Comparison of ENCODE assay signal across 9 mouse cellular contexts in the genomic region with DNA sequence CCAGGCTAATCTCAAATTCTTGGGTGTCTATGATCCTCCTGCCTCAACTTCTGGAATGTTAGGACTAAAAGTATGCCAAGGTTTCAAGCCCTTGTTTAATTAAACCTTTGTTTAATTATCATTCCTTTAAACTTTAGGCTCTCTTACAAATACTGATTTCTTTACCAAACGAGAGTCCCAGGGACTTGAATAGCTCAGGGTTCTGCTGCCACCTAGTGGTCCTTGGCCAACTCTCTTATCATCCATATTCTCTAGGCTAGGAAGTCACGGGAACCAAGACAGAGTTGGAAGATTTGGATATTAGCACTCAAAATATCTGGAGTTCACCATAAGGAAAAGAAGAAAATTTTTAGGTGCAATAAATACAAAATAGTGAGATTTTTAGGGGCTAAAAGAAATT. TPM values are rescaled to one million over a fixed set of nuclear protein-coding genes. Genes with fewer than 3 reads are reported as not detected.
A peak's percentile ranks its signal among the peaks of the same experiment; 100 is the strongest.
DNase-seq lines count a peak whose midpoint lies in the region; ATAC-seq lines count a peak whose summit lies in the region.
"Had no signal": no experiment of that assay in that cellular context is flagged by ENCODE, and none has a peak within 500 bp of the region (broad histone marks: within the 10 kb centered on the region; RNA-seq: fewer than 3 reads in every experiment).

No protein-coding gene starts in this region.

- no peak overlapping the region for H3K9ac ChIP-seq in midbrain, embryonic 11.5 days (ENCODE audit: low read length)
- no peak overlapping the region for H3K9ac ChIP-seq in midbrain, embryonic 13.5 days (replicated peaks)
- no peak overlapping the region for H3K9ac ChIP-seq in intestine, embryonic 15.5 days
- H3K9ac ChIP-seq in limb, embryonic 11.5 days (ENCODE audit: low read length) = no peak overlapping the region
- H3K9ac ChIP-seq: heart, embryonic 13.5 days had no signal

- no peak overlapping the region for H3K27ac ChIP-seq in midbrain, embryonic 11.5 days (ENCODE audit: low read depth, low read length)
- no peak overlapping the region for H3K27ac ChIP-seq in midbrain, embryonic 13.5 days
- H3K27ac ChIP-seq in intestine, embryonic 15.5 days = no peak overlapping the region
- no peak overlapping the region for H3K27ac ChIP-seq in limb, embryonic 11.5 days (replicated peaks; ENCODE audit: low read depth, low read length)
- H3K27ac ChIP-seq: heart, embryonic 13.5 days had no signal

- no peaks in the 10 kb centered on the region for H3K4me1 ChIP-seq in midbrain, embryonic 11.5 days (ENCODE audit: control insufficient read depth, insufficient read depth, low read length)
- H3K4me1 ChIP-seq in midbrain, embryonic 13.5 days (replicated peaks) = no peaks in the 10 kb centered on the region
- no peaks in the 10 kb centered on the region for H3K4me1 ChIP-seq in intestine, embryonic 15.5 days (replicated peaks)
- no peaks in the 10 kb centered on the region for H3K4me1 ChIP-seq in limb, embryonic 11.5 days (ENCODE audit: control insufficient read depth, insufficient read depth, low read length)

- H3K9me3 ChIP-seq in midbrain, embryonic 11.5 days (ENCODE audit: control insufficient read depth, low read length) = no peaks in the 10 kb centered on the region
- no peaks in the 10 kb centered on the region for H3K9me3 ChIP-seq in midbrain, embryonic 13.5 days
- no peaks in the 10 kb centered on the region for H3K9me3 ChIP-seq in intestine, embryonic 15.5 days
- no peaks in the 10 kb centered on the region for H3K9me3 ChIP-seq in limb, embryonic 11.5 days (ENCODE audit: control insufficient read depth, low read length)
- H3K9me3 ChIP-seq: heart, embryonic 13.5 days had no signal

- no peak for ATAC-seq in midbrain, embryonic 11.5 days (ENCODE audit: low FRiP score)
- no peak for ATAC-seq in midbrain, embryonic 13.5 days
- ATAC-seq in intestine, embryonic 15.5 days = 0 out of 2 replicates have a peak, but pooled peaks have one; percentile 61
- no peak for ATAC-seq in limb, embryonic 11.5 days (ENCODE audit: insufficient number of reproducible peaks, low FRiP score, low TSS enrichment, low read depth)

- 9% methylated on average over 2 of the region's 2 CpGs for WGBS in midbrain, embryonic 11.5 days
- 13% methylated on average over 2 of the region's 2 CpGs for WGBS in midbrain, embryonic 13.5 days
- WGBS in intestine, embryonic 15.5 days = 4% methylated on average over 2 of the region's 2 CpGs
- WGBS in limb, embryonic 11.5 days = 11% methylated on average over 2 of the region's 2 CpGs

- no peaks in the 10 kb centered on the region for H3K27me3 ChIP-seq in midbrain, embryonic 11.5 days (ENCODE audit: control insufficient read depth, insufficient read depth, low read length)
- no peaks in the 10 kb centered on the region for H3K27me3 ChIP-seq in midbrain, embryonic 13.5 days
- H3K27me3 ChIP-seq in intestine, embryonic 15.5 days (replicated peaks) = no peaks in the 10 kb centered on the region
- no peaks in the 10 kb centered on the region for H3K27me3 ChIP-seq in limb, embryonic 11.5 days (ENCODE audit: control insufficient read depth, insufficient read depth, low read length)

- H3K36me3 ChIP-seq in midbrain, embryonic 11.5 days (ENCODE audit: control insufficient read depth, insufficient read depth, low read length) = no peaks in the 10 kb centered on the region
- no peaks in the 10 kb centered on the region for H3K36me3 ChIP-seq in midbrain, embryonic 13.5 days
- no peaks in the 10 kb centered on the region for H3K36me3 ChIP-seq in intestine, embryonic 15.5 days
- H3K36me3 ChIP-seq in limb, embryonic 11.5 days (ENCODE audit: control insufficient read depth, insufficient read depth, low read length) = no peaks in the 10 kb centered on the region
- H3K36me3 ChIP-seq: heart, embryonic 13.5 days had no signal

- H3K4me3 ChIP-seq in midbrain, embryonic 11.5 days (ENCODE audit: low read depth, low read length) = no peak overlapping the region
- H3K4me3 ChIP-seq in midbrain, embryonic 13.5 days (replicated peaks) = no peak overlapping the region
- no peak overlapping the region for H3K4me3 ChIP-seq in intestine, embryonic 15.5 days (replicated peaks)
- H3K4me3 ChIP-seq in limb, embryonic 11.5 days (ENCODE audit: low read depth, low read length) = no peak overlapping the region
- H3K4me3 ChIP-seq: heart, embryonic 13.5 days had no signal

- peak; percentile 94 for DNase-seq in midbrain, embryonic 11.5 days (ENCODE audit: low spot score, missing footprints)
- peak; percentile 60 for DNase-seq in c-Kit-positive CD71-positive TER-119-negative erythroid progenitor cells, embryonic 14.5 days (ENCODE audit: low read depth)
- DNase-seq in frontal cortex, adult 2 months (ENCODE audit: extremely low spot score in 1 of 2, low spot score in 1 of 2) = peak; percentile 52 to 90
- DNase-seq in limb, embryonic 11.5 days (ENCODE audit: low spot score) = peak; percentile 82
- DNase-seq in ovary, postnatal 14 days (ENCODE audit: low spot score) = peak; percentile 53
- DNase-seq in thymus, postnatal 25 days = peak; percentile 75

- H3K4me2 ChIP-seq in midbrain, embryonic 11.5 days = no peak overlapping the region
- no peak overlapping the region for H3K4me2 ChIP-seq in midbrain, embryonic 13.5 days (replicated peaks)
- H3K4me2 ChIP-seq in intestine, embryonic 15.5 days (replicated peaks) = no peak overlapping the region
- H3K4me2 ChIP-seq in limb, embryonic 11.5 days (ENCODE audit: low read depth, severe bottlenecking) = no peak overlapping the region
- H3K4me2 ChIP-seq: heart, embryonic 13.5 days had no signal

RNA-seq across cellular contexts. Expression of a gene that starts 28.0 kb away (rescaled TPM):
- 63.7 and 64.1 TPM in 2 replicates for polyA plus RNA-seq in midbrain, embryonic 11.5 days (2014; fragmentation: Nextera tagmentation; extraction: Ambion mirVana)
- polyA plus RNA-seq in midbrain, embryonic 13.5 days (2015; fragmentation: Nextera tagmentation; extraction: Ambion mirVana) = 93.7 and 101 TPM in 2 replicates
- polyA plus RNA-seq in frontal cortex, adult 2 months (2012; rRNA removed) = 75.5 and 82.1 TPM in 2 replicates
- 40.4 and 49.7 TPM in 2 replicates for polyA plus RNA-seq in intestine, embryonic 15.5 days (2015; fragmentation: Nextera tagmentation; extraction: Ambion mirVana)
- 47.3 and 48.1 TPM in 2 replicates for polyA plus RNA-seq in limb, embryonic 11.5 days (2014; fragmentation: Nextera tagmentation; extraction: Ambion mirVana)

RNA-seq across cellular contexts. Expression of a gene that starts 35.8 kb away (rescaled TPM):
- polyA plus RNA-seq in midbrain, embryonic 11.5 days (2014; fragmentation: Nextera tagmentation; extraction: Ambion mirVana) = not detected in 2 replicates
- polyA plus RNA-seq in midbrain, embryonic 13.5 days (2015; fragmentation: Nextera tagmentation; extraction: Ambion mirVana) = not detected in 2 replicates
- 0.10 and 0.11 TPM in 2 replicates for polyA plus RNA-seq in frontal cortex, adult 2 months (2012; rRNA removed)
- polyA plus RNA-seq in intestine, embryonic 15.5 days (2015; fragmentation: Nextera tagmentation; extraction: Ambion mirVana) = 2.5 and 43.7 TPM in 2 replicates
- 0.15 and 0.20 TPM in 2 replicates for polyA plus RNA-seq in limb, embryonic 11.5 days (2014; fragmentation: Nextera tagmentation; extraction: Ambion mirVana)
- polyA plus RNA-seq: heart, embryonic 13.5 days had no signal
